Mouse (Mus musculus) lung, embryonic 14.5 days (tissue): ENCODE data around the gene Cyb561a3. TPM values are rescaled to one million over a fixed set of nuclear protein-coding genes. Genes with fewer than 3 reads are reported as not detected.

ENCODE experiments used
- ATAC-seq: fragments of 200-750 bp; cut with Nextera tagmentation; 2 replicates; pipeline ENCODE4 v1.8.0; 2017; ENCODE audit warnings: mild to moderate bottlenecking, moderate TSS enrichment, moderate library complexity; ENCODE audit not compliant: insufficient read depth
- DNase-seq: peaks from one replicate; pipeline ENCODE4 v3.0.0-alpha.2; 2015
- H3K27ac ChIP-seq: fragments of 300-500 bp; sonication (generic); 2 replicates; pipeline ENCODE4 v1.5.1; 2014; ENCODE audit warnings: low read depth, mild to moderate bottlenecking, moderate library complexity
- H3K27me3 ChIP-seq: fragments of 300-500 bp; sonication (generic); 2 replicates; pipeline ENCODE4 v1.6.1; 2014; ENCODE audit warnings: low read length, control low read depth; ENCODE audit not compliant: insufficient read depth
- H3K36me3 ChIP-seq: fragments of 300-500 bp; sonication (generic); 2 replicates; pipeline ENCODE4 v1.6.1; 2014; ENCODE audit warnings: control low read depth; ENCODE audit not compliant: insufficient read depth
- H3K4me1 ChIP-seq: fragments of 300-500 bp; sonication (generic); 2 replicates; pipeline ENCODE4 v1.6.1; 2014; ENCODE audit warnings: antibody characterized with exemption, control low read depth; ENCODE audit not compliant: insufficient read depth
- H3K4me2 ChIP-seq: fragments of 300-500 bp; sonication (generic); 2 replicates; pipeline ENCODE4 v1.6.1; 2014; ENCODE audit warnings: mild to moderate bottlenecking
- H3K4me3 ChIP-seq: fragments of 300-500 bp; sonication (generic); 2 replicates; pipeline ENCODE4 v1.5.1; 2014; ENCODE audit warnings: low read depth, low read length
- H3K9ac ChIP-seq: fragments of 300-500 bp; sonication (generic); 2 replicates; pipeline ENCODE4 v1.6.1; 2014
- H3K9me3 ChIP-seq: fragments of 300-500 bp; sonication (generic); 2 replicates; pipeline ENCODE4 v1.6.1; 2016; ENCODE audit warnings: low read depth, low read length, control low read depth
- CTCF ChIP-seq: IDR thresholded peaks from 2 replicates; pipeline ENCODE4 v1.5.1; 2016; ENCODE audit warnings: antibody characterized with exemption, low read depth
- WGBS: fragments of 180-500 bp; shearing (Covaris S2); extraction: QIAGEN DNeasy Blood & Tissue Kit; methylation state at CpG from one replicate; pipeline ENCODE4 v1.1.7; 2014; 5-methylcytosine and 5-hydroxymethylcytosine counted together
- polyA plus RNA-seq: library from polyadenylated mRNA; unstranded; fragments of >200 nt; fragmentation: Nextera tagmentation; extraction: Ambion mirVana; gene quantifications from 2 replicates; pipeline ENCODE4 v1.2.1, GENCODE M21; 2014

Cyb561a3 gene
- polyA plus RNA-seq, 1 experiment from 2014 or later = 18.0 TPM

DNA sequence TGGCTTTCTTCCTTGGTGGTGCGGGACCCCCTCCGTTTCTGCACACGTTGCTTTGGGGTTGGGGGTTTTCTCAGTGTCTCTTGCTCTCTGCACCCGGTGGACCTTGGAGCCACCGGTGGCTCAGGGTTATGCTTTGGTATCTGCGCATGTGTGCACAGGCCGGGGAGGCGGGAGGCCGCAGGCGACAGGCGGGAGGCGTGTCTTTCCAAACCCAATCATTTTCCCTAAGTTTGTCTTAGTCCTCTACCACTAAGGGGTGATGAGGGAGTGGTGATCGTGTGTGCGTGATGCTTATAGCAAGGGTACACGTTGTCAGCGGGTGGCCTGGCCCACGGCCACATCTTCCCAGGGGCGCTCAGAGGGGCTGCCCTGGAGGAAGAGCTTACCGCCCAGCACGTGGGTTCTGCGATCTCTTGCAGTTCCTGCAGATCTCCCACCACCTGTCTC is 57.9 kb downstream of the Cyb561a3 start:
- DNase-seq (peak; percentile 73), ATAC-seq (peak; percentile 84)
- Histone ChIP-seq H3K4me1 (0 out of 2 replicates have a peak, but pooled peaks cover 7% of the 10 kb centered on the region), H3K4me3 (peak overlapping the region; percentile 42), H3K9me3 (no peaks in the 10 kb centered on the region), H3K4me2 (peak overlapping the region; percentile 97), H3K27ac (no peak overlapping the region), H3K27me3 (no peaks in the 10 kb centered on the region), H3K36me3 (peaks cover 19% of the 10 kb centered on the region), H3K9ac (peak overlapping the region; percentile 52)
- TF ChIP-seq CTCF = no peak
- WGBS = 3% methylated on average over 21 of the region's 21 CpGs

DNA sequence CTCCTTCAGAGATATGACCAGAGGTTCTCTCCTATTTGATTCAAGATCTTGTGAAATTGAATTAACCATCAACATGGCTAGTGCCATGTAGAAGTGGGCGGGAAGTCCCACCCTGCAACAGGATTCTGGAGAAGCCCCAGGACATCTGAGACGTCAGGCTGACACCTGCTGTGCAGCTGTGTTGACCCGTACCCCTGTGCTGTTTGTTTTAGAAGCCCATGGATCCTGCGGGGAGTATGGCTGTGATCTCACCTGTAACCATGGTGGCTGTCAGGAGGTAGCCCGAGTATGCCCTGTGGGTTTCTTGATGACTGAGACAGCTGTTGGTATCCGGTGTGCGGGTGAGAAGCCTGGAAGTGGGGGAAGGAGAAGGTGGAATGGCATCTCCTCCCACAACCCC is 60.9 kb downstream of the Cyb561a3 start:
- H3K4me3 ChIP-seq = no peak overlapping the region
- 37% methylated on average over 7 of the region's 7 CpGs for WGBS
- H3K27ac ChIP-seq = no peak overlapping the region
- no peaks in the 10 kb centered on the region for H3K27me3 ChIP-seq
- ATAC-seq (no peak), DNase-seq (no peak)
- 0 out of 2 replicates have a peak, but pooled peaks cover 7% of the 10 kb centered on the region for H3K4me1 ChIP-seq
- H3K9ac ChIP-seq = no peak overlapping the region
- no peaks in the 10 kb centered on the region for H3K36me3 ChIP-seq
- no peak for TF ChIP-seq CTCF
- H3K4me2 ChIP-seq = no peak overlapping the region
- no peaks in the 10 kb centered on the region for H3K9me3 ChIP-seq

DNA sequence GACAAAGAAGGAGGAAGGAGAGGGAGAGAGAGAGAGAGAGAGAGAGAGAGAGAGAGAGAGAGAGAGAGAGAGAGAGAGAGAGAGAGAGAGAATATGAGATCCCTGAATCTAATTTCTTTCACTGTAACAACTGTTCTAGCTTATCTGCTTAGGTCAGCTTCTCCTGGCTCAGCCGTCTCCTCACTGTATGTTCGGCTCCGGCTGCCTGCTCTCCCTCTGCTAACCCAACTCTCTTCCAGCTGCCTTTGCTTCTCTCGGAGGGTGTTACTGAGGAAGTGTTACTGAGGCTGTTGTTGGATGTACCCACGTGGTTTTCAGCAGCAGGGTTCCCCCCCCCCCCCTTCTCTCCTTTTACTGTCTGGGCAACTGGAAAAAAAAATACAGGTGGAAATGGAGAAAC is 63.1 kb downstream of the Cyb561a3 start:
- Histone ChIP-seq H3K4me1 (no peaks in the 10 kb centered on the region), H3K27ac (no peak overlapping the region), H3K4me2 (no peak overlapping the region), H3K4me3 (no peak overlapping the region), H3K9me3 (no peaks in the 10 kb centered on the region), H3K9ac (no peak overlapping the region), H3K36me3 (no peaks in the 10 kb centered on the region), H3K27me3 (no peaks in the 10 kb centered on the region)
- no peak for TF ChIP-seq CTCF
- WGBS = 5% methylated on average over 5 of the region's 5 CpGs
- ATAC-seq (no peak), DNase-seq (no peak)

DNA sequence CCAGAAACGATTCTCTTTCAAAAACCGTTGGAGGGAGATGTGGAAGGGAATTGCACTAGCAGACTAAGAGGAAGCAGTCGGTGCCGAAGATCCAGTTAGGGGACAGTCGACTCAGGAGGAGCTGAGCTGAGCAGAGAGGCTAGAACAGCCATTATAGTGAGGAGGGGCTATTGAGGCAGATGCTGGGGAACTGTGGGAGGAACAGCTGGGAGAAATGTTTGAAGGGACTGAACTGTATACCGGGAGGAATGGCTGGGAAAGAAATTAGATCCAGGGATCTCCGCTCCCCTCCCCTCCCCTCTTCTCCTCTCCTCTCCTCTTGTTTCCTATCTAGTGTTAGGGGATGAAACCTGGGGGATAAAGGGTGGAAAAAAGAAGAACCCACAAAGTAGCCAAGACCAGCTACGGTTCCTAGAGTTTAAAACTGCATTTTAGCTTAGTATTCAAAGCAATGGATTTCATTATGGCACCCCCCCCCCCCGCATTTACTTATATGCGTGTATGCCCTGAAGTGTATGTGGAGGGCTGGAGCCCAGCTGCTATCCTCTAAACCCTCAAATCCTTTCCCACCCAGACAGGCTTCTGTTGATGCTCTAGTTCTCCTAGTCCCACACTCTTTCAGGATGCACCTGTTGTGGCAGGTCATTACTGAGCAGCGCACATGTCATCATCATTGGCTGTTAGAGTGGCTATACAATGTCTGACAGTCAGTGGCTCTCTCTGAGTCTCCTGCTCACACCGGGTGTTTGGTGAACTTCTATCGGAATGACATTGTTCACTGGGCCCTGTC is 63.8 kb downstream of the Cyb561a3 start:
- H3K4me1 ChIP-seq = no peaks in the 10 kb centered on the region
- no peaks in the 10 kb centered on the region for H3K27me3 ChIP-seq
- no peak for ATAC-seq
- no peaks in the 10 kb centered on the region for H3K36me3 ChIP-seq
- H3K9me3 ChIP-seq = no peaks in the 10 kb centered on the region
- no peak for DNase-seq
- no peak for TF ChIP-seq CTCF
- H3K27ac ChIP-seq = no peak overlapping the region
- no peak overlapping the region for H3K4me2 ChIP-seq
- no peak overlapping the region for H3K4me3 ChIP-seq
- H3K9ac ChIP-seq = no peak overlapping the region
- 44% methylated on average over 13 of the region's 13 CpGs for WGBS

Other genes starting within 250 kb of the Cyb561a3 start
- gene Syt7, start 188.1 kb upstream of the Cyb561a3 start, polyA plus RNA-seq = 3.3 and 4.7 TPM in 2 replicates
- 0.78 and 0.97 TPM in 2 replicates for gene Lrrc10b, start 119.7 kb upstream of the Cyb561a3 start, polyA plus RNA-seq
- gene Ppp1r32, start 94.2 kb upstream of the Cyb561a3 start, polyA plus RNA-seq = 0.26 TPM in 1 of 2 replicates, not detected in the other
- 58.9 and 60.3 TPM in 2 replicates for gene Cpsf7, start 51.9 kb upstream of the Cyb561a3 start, polyA plus RNA-seq
- 59.4 and 62.6 TPM in 2 replicates for gene Sdhaf2, start 51.0 kb upstream of the Cyb561a3 start, polyA plus RNA-seq
- 59.2 and 60.2 TPM in 2 replicates for gene Tmem216, start 20.9 kb upstream of the Cyb561a3 start, polyA plus RNA-seq
- 42.2 and 44.8 TPM in 2 replicates for gene Tmem138, start 190 bp downstream of the Cyb561a3 start, polyA plus RNA-seq
- 373 and 396 TPM in 2 replicates for gene Ddb1, start 28.2 kb downstream of the Cyb561a3 start, polyA plus RNA-seq
- gene Tkfc, start 28.5 kb downstream of the Cyb561a3 start, polyA plus RNA-seq = 19.2 and 19.4 TPM in 2 replicates
- gene Vwce, start 57.0 kb downstream of the Cyb561a3 start, polyA plus RNA-seq = 0.65 and 1.3 TPM in 2 replicates
- not detected in 2 replicates for gene Pga5, start 100.9 kb downstream of the Cyb561a3 start, polyA plus RNA-seq
- 30.3 and 33.1 TPM in 2 replicates for gene Vps37c, start 111.6 kb downstream of the Cyb561a3 start, polyA plus RNA-seq
- 0.39 and 0.63 TPM in 2 replicates for gene Cd5, start 161.8 kb downstream of the Cyb561a3 start, polyA plus RNA-seq